Mouse (Mus musculus) layer of hippocampus, adult 2 months (tissue): ENCODE measurements around the gene Micall2. TPM values are rescaled to one million over a fixed set of nuclear protein-coding genes. Genes with fewer than 3 reads are reported as not detected.
A peak's percentile ranks its signal among the peaks of the same experiment; 100 is the strongest.
"Not testable (repeated sequence)": the region's sequence is repeated elsewhere in the genome, so short reads cannot be mapped to it uniquely, and the experiment has no call there.

Experiments
- DNase-seq, 2 experiments: peaks; one replicate each; pipeline ENCODE4 v3.0.0; 2022; ENCODE audit warnings: low spot score in 2 of 2
- H3K27ac ChIP-seq: fragments of 200-600 bp; 2 replicates; pipeline ENCODE4 v1.8.1; 2022
- H3K4me3 ChIP-seq: fragments of 200-600 bp; 2 replicates; pipeline ENCODE4 v1.8.1; 2022; ENCODE audit warnings: mild to moderate bottlenecking
- CTCF ChIP-seq: fragments of 200-600 bp; conservative IDR thresholded peaks from 2 replicates; pipeline ENCODE4 v1.8.1; 2022; ENCODE audit warnings: antibody characterized with exemption, mild to moderate bottlenecking, moderate library complexity
- total RNA-seq, 2 experiments: library from RNA; stranded (reverse); gene quantifications; 2 replicates each; pipeline ENCODE4 v1.2.3; 2021

Gene Micall2
- total RNA-seq, 2 experiments from 2014 or later, result 1.4 to 1.6 TPM

DNA sequence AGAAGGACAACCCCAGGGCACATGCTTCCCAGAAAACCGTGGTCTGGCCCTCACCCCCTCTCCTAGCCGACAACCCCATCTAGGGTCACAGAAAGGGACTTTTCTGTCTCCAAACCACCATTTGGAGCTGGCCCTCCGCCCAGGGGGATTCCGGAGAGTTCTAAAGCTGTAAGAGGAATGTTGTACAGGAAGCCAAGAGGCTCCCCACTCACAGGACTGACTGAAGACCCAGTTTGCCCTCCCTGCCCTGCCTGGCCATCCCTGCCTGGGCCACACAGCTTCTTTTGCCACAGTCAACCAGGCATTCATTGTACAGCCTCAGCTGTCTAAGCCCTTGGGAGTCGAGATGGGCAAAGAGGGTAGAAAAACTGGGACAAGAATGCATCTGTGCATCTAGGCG is 17.6 kb downstream of the Micall2 start:
- H3K4me3 ChIP-seq, result no peak overlapping the region
- no peak overlapping the region for H3K27ac ChIP-seq
- no peak for TF ChIP-seq CTCF
- no peak for DNase-seq

DNA sequence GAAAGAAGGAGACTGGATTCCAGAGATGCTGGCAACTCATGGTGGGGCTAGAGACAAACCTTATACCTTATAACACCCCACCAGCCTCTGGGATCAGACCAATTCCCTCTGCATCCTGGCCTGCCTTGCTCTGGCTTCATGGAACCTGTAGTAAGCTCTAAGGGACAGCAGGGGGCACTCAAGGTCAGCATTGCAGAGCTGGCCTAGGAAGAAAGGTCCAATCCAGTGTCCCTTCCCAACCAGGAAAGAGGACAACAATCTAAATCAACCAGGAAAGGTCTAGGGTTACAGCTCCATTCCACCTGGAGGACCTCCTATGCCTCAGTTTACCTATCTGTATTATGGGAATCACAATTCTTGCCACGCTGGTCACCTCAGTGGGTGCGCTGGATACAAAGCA is 18.4 kb downstream of the Micall2 start:
- Histone ChIP-seq H3K27ac (no peak overlapping the region), H3K4me3 (no peak overlapping the region)
- TF ChIP-seq CTCF, result peak; percentile 95
- peak; percentile 39 to 55 for DNase-seq

DNA sequence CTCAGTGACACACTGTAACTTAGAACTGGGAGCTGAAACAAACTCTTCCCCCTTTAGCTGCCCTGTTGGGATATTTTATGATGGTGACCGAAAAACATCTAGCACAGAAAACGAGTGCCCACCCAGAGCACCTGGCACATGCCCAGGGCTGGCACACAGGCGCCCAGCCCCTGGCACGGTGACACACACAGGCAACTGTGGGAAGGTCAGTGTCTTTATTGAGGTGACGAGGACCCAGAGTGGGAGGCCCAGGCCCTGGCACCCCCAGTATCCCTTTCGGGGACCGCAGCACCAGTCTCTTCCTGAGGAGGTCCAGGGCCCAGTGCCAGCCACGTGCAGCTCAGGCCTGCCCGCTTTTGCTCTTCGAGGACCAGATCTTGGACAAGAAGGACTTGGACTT is 29.6 kb downstream of the Micall2 start:
- TF ChIP-seq CTCF, result no peak
- H3K4me3 ChIP-seq, result no peak overlapping the region
- DNase-seq, result no peak
- no peak overlapping the region for H3K27ac ChIP-seq

DNA sequence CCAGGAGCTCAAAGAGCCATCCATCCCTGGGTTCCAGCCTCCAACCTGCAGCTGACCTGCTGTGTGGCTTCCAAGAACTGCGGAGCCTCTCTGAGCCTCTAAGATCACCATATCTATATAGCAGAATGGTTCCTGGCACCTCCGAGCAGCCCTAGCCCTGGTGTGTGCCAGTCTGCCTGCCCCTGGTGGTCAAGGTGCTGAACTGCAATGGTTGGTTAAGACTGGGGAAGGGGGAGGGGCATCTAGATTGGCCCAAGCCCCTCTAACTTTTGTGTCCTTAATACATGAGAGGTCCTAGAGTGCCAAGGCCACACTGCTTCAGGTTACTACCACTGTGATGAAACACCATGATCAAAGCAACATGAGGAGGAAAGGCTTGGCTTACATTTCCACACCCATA is 33.2 kb downstream of the Micall2 start:
- TF ChIP-seq CTCF, result peak; percentile 70
- no peak overlapping the region for H3K27ac ChIP-seq
- DNase-seq, result no peak
- no peak overlapping the region for H3K4me3 ChIP-seq

DNA sequence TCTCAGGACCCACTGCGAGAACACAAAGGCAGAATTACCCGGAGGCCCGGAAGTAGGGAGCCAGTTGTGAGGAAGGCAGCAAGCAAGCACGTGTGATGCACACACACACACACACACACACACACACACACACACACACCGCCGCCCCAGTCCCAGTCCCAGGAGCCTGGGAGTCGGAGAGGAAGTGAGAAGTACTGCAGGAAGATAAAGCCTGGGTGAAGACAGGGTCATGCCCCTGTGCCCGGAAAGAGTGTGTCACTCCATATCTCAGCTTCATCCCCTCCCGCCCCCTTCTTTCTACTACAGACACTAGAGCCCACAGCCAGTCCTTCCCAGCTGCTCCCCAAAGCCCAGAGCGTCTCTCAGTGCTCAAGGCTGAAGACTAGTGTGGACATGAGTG is 33.9 kb downstream of the Micall2 start:
- H3K27ac ChIP-seq, result no peak overlapping the region

DNA sequence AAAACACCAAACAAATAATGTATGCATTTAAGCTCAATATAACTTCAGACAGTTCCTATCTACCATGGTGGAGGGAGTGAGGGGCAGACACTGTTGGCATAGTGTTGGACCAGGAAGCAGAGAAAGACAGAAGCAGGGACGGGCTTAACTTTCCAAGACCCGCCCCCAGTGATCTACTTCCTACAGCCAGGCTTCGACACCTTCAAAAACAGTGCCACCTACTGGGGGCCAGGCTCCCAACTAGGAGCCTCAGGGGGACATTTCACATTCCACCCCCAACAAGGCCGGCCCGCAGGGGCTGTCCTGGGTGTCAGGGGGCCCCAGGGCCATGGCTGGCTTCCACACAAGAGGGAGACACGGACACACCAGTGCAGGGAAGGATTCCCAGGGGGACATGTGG is 39.2 kb downstream of the Micall2 start:
- peak; percentile 22; the same call in 1 of the 2 replicates for TF ChIP-seq CTCF
- H3K4me3 ChIP-seq, result no peak overlapping the region
- H3K27ac ChIP-seq, result no peak overlapping the region
- DNase-seq, result no peak

More for the DNA sequence above, 33.9 kb downstream of the Micall2 start:
- no peak for DNase-seq
- TF ChIP-seq CTCF, result no peak
- H3K4me3 ChIP-seq, result no peak overlapping the region

DNA sequence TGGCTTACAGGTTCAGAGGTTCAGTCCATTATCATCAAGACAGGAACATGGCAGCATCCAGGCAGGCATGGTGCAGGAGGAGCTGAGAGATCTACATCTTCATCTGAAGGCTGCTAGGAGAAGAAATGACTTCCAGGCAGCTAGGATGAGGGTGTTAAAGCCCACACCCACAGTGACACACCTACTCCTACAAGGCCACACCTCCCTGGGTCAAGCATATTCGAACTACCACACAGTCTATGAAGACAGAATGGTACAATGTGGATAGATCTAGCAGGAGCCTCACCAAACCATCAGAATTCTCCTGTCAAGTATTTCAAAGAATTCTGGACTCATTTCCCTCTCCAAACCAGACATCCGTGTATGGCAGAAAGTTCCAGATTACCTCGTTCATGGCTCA is 40.3 kb downstream of the Micall2 start:
- not testable (repeated sequence) for H3K4me3 ChIP-seq, DNase-seq, H3K27ac ChIP-seq

DNA sequence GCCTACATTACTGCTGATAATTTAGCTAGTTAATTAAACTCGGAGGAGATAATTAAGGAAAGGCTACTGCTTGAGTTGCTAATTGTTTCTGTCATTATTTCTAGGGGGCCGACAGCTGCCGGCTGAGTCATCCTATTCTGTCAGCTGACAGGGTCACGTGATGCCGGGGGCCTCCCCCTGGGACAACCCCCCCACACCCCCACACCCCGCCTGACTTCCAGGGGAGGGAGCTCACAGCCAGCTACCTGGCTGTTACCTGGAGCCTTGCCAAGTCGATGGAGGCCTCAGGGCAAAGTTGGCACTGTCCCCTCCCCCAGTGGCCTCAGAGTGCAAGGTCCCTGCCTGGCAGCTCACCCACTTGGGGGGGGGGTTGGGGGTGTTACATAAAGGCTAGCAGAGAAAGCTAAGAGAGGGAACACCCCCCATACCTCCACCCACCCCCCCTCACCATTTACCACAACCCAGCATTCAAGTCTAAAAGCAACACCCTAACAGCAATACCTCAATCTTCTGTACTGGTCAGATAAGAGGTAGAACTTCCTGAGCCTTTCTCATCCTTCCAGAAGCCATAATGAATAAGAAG is 41.1 kb downstream of the Micall2 start:
- TF ChIP-seq CTCF, result no peak
- H3K4me3 ChIP-seq, result no peak overlapping the region

DNA sequence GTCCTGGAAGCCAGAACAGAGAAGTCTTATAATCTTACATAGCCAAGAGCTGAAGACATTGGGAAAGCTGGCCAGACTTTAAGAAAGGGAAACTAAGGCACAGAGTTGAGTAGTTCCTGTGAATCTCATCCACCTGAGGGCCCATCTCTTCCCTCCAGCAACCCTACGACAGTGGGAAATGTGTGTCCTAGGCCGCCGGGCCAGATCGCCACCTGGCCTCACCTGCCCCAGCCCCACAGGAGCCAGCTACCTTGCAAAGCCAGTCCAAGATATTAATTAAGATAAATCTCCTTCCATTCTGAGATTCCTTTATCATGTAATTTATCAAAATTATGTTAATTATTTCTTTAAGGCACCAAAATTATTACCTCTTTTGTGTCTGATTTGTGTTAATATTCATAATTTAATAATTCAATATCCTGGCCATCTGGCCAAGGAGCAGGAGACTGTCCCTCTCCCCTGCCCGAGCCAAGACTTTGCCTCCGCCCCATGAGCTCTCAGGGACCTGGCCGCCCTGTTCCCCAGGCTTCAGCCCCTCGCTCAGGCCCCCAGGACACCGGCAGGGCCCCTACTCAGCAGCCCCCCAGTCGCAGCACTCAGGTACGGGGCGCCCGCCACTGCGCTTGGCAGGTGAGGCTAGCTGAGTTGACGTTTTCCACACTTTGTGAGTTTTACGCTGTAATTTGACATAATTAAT is 41.7 kb downstream of the Micall2 start:
- no peak overlapping the region for H3K27ac ChIP-seq
- DNase-seq, result no peak
- no peak for TF ChIP-seq CTCF
- H3K4me3 ChIP-seq, result no peak overlapping the region

More for the DNA sequence above, 41.1 kb downstream of the Micall2 start:
- no peak overlapping the region for H3K27ac ChIP-seq
- DNase-seq, result no peak

DNA sequence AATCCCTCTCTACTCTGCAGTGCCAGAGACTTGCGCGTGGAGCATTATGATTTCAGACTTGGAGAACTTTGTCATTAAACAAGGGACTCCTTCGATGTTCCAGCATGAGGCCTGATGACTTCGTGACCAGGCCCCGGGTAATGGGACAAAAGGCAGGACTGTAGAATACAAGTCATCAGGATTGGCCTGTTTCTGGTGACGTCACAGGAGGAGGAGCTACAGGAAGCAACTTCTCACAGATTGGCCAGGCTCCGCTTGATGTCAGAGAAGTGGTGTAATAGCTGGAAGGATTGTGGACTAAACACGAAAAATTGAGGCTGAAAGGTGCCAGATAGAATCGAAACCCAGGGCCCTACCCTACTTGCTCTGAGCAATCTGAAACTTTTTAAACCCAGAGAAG is 45.3 kb downstream of the Micall2 start:
- Histone ChIP-seq H3K27ac (no peak overlapping the region), H3K4me3 (no peak overlapping the region)
- no peak for TF ChIP-seq CTCF
- no peak for DNase-seq

DNA sequence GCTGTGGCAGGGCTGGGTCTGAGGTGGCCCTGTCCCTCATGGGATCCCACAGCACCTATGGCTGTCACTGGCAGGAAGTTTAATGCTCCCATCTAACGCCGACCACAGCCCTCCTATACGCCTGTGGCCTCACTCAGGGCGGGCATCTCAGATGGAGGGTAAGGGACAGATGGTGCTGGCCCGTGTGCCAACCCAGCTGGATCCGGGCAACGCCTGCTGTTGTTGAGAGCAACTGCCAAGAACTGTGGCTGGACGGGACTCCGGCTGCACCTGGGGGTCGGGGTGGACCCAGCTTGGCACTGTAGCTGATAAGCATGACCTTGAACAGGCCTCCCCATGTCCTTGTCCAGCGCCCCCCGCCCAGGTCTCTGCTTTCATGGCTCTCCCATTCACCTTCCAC is 47.8 kb downstream of the Micall2 start:
- no peak overlapping the region for H3K27ac ChIP-seq
- no peak for DNase-seq
- no peak overlapping the region for H3K4me3 ChIP-seq
- no peak for TF ChIP-seq CTCF

DNA sequence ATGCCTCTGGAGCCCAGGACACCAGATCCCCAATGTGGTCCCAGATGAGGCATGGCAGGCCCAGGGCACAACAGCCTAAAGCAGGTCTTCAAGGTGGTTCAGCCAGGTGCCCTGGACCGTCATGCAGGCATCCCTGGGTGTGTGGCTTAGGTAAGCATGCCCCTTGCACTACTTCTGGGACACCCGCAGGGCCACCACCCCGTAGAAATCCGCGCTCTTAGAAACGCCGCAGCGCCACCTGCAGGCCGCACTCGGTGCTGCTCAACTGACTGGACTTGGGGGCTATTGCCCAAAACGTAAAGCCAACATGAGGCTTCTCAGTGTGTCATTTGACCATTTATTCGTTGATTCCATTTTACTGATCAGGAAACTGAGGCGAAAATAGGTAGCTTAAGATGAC is 48.5 kb downstream of the Micall2 start:
- no peak overlapping the region for H3K4me3 ChIP-seq
- H3K27ac ChIP-seq, result no peak overlapping the region
- peak; percentile 85 for TF ChIP-seq CTCF
- peak in 1 of 2 experiments; percentile 26 for DNase-seq

DNA sequence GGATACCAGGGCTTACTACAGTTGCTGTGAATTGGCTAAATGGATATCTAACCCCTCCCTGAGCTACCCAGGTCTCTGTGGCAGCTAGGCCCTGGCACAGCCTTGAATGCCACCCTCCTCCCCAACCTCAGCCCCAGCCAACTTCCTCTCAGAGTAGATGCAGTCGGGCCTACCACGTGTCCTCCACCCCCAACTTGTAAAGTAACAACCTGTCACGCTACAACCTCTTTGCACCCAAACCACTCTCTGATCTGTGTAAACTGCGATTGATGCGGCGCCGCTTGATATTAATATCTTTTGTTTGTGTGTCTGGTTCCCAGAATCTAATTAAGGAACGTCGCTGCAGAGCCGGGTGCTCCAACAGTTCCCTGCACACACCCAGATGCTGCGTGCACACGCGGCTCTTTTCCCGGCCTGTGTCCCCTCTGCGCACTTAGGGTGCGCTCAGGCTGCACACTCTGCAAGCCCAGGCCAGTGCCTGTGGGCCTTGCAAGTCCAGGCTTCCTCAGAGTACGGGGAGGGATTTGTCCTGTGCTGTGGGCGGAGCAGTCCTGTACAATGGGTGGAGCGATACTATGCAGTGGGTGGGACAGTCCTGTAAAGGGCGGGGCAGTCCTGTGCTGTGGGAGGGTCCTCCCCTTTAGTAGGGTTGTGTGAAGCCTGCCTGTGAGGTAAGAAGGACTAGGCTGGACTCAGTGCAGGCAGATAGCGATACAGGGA is 49.4 kb downstream of the Micall2 start:
- Histone ChIP-seq H3K27ac (no peak overlapping the region), H3K4me3 (no peak overlapping the region)
- DNase-seq, result peak in 1 of 2 experiments; percentile 10
- no peak for TF ChIP-seq CTCF
